Mouse (Mus musculus) frontal cortex, postnatal 14 days (tissue): ENCODE measurements around the gene Tmprss11g.

ENCODE experiments used
- DNase-seq, 2 experiments: peaks; one replicate each; pipeline ENCODE4 v3.0.0; 2022; ENCODE audit warnings: low spot score in 2 of 2

The Tmprss11g gene

GRCm38 (mm10) chr5:86518500-86518899, at the start of gene Tmprss11g:
Tmprss11g (minus strand) TSS chr5:86518600.
- no peak for DNase-seq

GRCm38 (mm10) chr5:86546693-86547092, 28.3 kb upstream of the Tmprss11g start:
- no peak for DNase-seq

- no peak for DNase-seq
These were observed 22.2 kb upstream of the Tmprss11g start for GRCm38 (mm10) chr5:86540601-86541000.

- DNase-seq: no peak
These were observed 10.3 kb upstream of the Tmprss11g start for GRCm38 (mm10) chr5:86528725-86529124.

- no peak for DNase-seq
These were observed 6.9 kb downstream of the Tmprss11g start for GRCm38 (mm10) chr5:86511538-86511937.

GRCm38 (mm10) chr5:86493453-86493852, 24.9 kb downstream of the Tmprss11g start:
- DNase-seq: no peak

- DNase-seq: no peak
These were observed 35.8 kb downstream of the Tmprss11g start for GRCm38 (mm10) chr5:86482562-86482961.

- DNase-seq: no peak
These were observed 36.4 kb downstream of the Tmprss11g start for GRCm38 (mm10) chr5:86482031-86482430.

- no peak for DNase-seq
These were observed 44.5 kb downstream of the Tmprss11g start for GRCm38 (mm10) chr5:86473859-86474258.

- no peak for DNase-seq
These were observed 49.5 kb downstream of the Tmprss11g start, which contains the start of gene Tmprss11a for GRCm38 (mm10) chr5:86468890-86469289. Tmprss11a (minus strand) TSS chr5:86468990.

- no peak for DNase-seq
These were observed 79.1 kb downstream of the Tmprss11g start for GRCm38 (mm10) chr5:86439306-86439705.

GRCm38 (mm10) chr5:86438548-86438947, 79.9 kb downstream of the Tmprss11g start:
- no peak for DNase-seq
